Mouse (Mus musculus): ENCODE measurements at regions not wholly inside any gene's neighbourhood (a gene's known extent, or its start where the extent isn't known, plus 50 kb on each side); places are given as distances from the start of the nearest gene placed in this dataset.

DNA sequence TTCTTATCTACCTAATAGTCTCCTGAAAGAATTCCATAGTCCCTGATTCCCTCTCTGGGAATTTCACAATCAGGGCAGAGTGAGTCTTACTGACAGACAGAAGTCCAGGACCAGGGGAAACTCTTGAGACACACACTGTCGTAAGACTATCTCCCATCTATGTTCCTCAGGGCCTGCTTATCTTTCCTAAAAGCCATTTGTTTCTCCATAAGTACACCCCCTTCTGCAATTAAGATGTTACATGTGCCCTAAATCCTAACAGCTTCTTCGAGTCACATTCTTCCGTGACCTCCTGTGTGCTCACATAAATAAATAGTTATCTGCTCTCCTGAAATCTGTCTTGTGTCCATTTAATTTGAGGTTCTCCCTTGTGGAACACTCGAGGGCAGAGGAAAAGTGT, 205.8 kb upstream of the Jarid2 start:
- no peak overlapping the region for H3K4me3 ChIP-seq (replicated peaks; ENCODE audit: control insufficient read depth, low read depth, low read length)
- 66% methylated on average over 4 of the region's 4 CpGs for WGBS
- no peak for TF ChIP-seq CTCF (IDR thresholded peaks at IDR 0.05; ENCODE audit: control insufficient read depth, insufficient read depth, low read length)
- no peak for TF ChIP-seq POLR2A (IDR thresholded peaks at IDR 0.05; ENCODE audit: borderline replicate concordance, control insufficient read depth, low read depth, low read length)
- H3K27ac ChIP-seq (ENCODE audit: control insufficient read depth, insufficient read depth, low read depth, low read length, poor library complexity) = no peak overlapping the region
- H3K4me1 ChIP-seq (ENCODE audit: control insufficient read depth, insufficient read depth, low read length) = no peaks in the 10 kb centered on the region; the same call in none of the 2 replicates

DNA sequence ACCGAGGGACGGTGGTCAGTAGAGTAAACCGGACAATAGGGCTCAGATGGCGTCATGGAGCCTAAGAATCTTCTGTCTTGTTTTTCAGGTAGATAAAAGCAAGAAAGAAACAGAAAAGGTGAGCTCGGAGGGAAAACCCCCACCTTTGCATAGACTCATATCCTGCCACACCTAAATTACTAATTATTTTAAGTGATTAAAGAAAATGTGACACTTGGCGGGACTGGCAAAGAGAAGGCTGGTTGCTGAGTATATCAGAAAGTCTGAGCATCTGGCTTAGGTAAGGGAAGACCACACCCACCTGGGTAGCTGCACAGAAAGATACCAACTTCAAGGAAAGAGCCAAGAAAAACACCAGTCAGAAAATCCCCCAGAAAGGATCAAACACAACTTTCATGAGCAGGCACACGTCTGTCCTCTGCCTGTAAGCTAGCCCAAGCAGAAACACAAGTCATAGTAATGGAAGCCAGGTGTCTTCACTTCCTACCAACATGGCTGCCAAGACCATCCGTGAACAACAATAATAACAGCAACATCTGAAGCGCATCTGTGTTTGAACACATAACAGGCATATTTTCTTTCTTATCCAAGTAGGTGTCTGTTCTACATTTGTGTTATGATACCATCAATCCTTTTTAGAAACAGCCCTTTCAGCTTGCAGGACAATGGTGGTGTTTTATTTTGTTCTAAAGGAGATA, 198.3 kb upstream of the Jarid2 start:
- 79% methylated on average over 9 of the region's 9 CpGs for WGBS
- no peak overlapping the region for H3K27ac ChIP-seq (ENCODE audit: control insufficient read depth, insufficient read depth, low read depth, low read length, poor library complexity)

DNA sequence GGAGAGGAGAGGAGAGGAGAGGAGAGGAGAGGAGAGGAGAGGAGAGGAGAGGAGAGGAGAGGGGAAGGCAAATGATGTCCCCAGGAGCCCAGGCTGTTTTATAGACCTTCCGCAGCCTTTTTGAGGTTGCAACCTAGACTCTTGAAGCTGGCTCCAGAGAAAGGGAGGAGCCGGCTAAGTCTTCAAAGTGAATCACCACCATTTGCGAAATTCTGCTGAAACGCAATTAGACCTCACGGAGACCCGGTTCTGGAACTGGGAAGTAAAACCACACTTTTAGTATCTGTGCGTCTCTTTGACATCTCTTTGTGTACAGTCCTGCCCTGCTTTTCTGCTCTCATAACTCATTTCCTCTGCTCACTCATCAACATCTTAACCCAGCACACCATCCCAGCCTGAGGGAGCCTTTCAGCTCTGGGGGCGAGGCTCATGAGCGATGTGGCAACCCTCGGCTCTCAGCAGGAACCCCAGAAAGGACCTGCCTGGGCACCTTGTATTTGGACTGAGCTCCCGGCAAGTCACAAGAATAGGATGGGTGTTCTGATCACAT, 196.6 kb upstream of the Jarid2 start:
- WGBS = 40% methylated on average over 11 of the region's 11 CpGs
- peak overlapping the region; percentile 73 for H3K27ac ChIP-seq (ENCODE audit: control insufficient read depth, insufficient read depth, low read depth, low read length, poor library complexity)
- H3K4me3 ChIP-seq (replicated peaks; ENCODE audit: control insufficient read depth, low read depth, low read length) = peak overlapping the region; percentile 54
- H3K4me1 ChIP-seq (ENCODE audit: control insufficient read depth, insufficient read depth, low read length) = peaks cover 1% of the 10 kb centered on the region; the same call in 1 of the 2 replicates
- TF ChIP-seq CTCF (IDR thresholded peaks at IDR 0.05; ENCODE audit: control insufficient read depth, insufficient read depth, low read length) (no peak), POLR2A (IDR thresholded peaks at IDR 0.05; ENCODE audit: borderline replicate concordance, control insufficient read depth, low read depth, low read length) (peak; percentile 32; the same call in 1 of the 2 replicates)

More for the DNA sequence above, 198.3 kb upstream of the Jarid2 start:
- TF ChIP-seq CTCF (IDR thresholded peaks at IDR 0.05; ENCODE audit: control insufficient read depth, insufficient read depth, low read length) (no peak), POLR2A (IDR thresholded peaks at IDR 0.05; ENCODE audit: borderline replicate concordance, control insufficient read depth, low read depth, low read length) (no peak)
- H3K4me3 ChIP-seq (replicated peaks; ENCODE audit: control insufficient read depth, low read depth, low read length) = no peak overlapping the region
- H3K4me1 ChIP-seq (ENCODE audit: control insufficient read depth, insufficient read depth, low read length) = no peaks in the 10 kb centered on the region; the same call in none of the 2 replicates

DNA sequence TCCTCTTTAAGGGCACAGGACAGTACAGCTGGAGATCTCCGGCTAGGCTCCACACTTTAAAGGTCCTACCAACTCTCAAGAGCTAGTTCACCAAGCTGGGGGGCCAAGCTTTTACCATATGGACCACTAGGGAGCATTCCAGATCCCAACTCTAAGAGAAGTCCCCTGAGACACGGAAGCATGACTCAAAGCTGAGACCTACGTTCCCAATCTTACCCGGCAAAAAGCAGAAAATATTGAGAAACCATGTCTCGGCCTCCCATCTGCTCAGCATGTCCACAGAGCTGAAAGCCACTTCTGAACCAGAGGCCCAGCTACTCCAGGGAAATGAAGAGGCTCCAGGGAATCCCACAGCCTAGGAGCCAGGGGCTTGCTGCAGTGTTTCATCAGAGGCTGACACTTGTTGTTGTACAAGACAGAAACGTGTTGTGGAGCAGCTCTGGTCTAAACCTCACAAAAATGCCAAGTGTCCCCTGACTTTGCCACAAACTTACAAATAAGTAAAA, 194.6 kb upstream of the Jarid2 start:
- H3K4me3 ChIP-seq (replicated peaks; ENCODE audit: control insufficient read depth, low read depth, low read length) = no peak overlapping the region
- no peak overlapping the region for H3K27ac ChIP-seq (ENCODE audit: control insufficient read depth, insufficient read depth, low read depth, low read length, poor library complexity)
- TF ChIP-seq POLR2A (IDR thresholded peaks at IDR 0.05; ENCODE audit: borderline replicate concordance, control insufficient read depth, low read depth, low read length) (no peak), CTCF (IDR thresholded peaks at IDR 0.05; ENCODE audit: control insufficient read depth, insufficient read depth, low read length) (no peak)
- peaks cover 1% of the 10 kb centered on the region; the same call in 1 of the 2 replicates for H3K4me1 ChIP-seq (ENCODE audit: control insufficient read depth, insufficient read depth, low read length)
- 54% methylated on average over 6 of the region's 6 CpGs for WGBS

DNA sequence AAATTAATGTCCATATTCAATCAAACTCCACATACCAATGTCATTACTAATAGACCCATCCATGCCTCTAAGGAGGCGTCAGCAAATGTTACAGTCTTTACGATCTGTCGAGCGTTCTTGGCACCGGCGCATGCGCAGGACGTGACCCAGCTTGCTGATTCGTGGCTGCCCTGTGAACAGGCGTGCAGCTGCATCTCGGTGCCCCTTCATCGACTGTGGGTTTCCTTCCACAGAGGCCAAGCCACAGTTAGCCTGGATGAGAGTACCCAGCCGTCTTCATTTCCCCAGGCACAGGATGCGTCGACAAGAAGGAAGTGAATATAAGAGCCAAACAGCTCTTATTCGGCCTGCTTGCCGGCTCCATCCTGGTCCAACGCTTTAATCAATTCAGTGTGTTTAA, 193.8 kb upstream of the Jarid2 start:
- no peak for TF ChIP-seq CTCF (IDR thresholded peaks at IDR 0.05; ENCODE audit: control insufficient read depth, insufficient read depth, low read length)
- peak; percentile 31; the same call in 1 of the 2 replicates for TF ChIP-seq POLR2A (IDR thresholded peaks at IDR 0.05; ENCODE audit: borderline replicate concordance, control insufficient read depth, low read depth, low read length)
- peaks cover 1% of the 10 kb centered on the region; the same call in 1 of the 2 replicates for H3K4me1 ChIP-seq (ENCODE audit: control insufficient read depth, insufficient read depth, low read length)
- H3K27ac ChIP-seq (ENCODE audit: control insufficient read depth, insufficient read depth, low read depth, low read length, poor library complexity) = peak overlapping the region; percentile 5
- H3K4me3 ChIP-seq (replicated peaks; ENCODE audit: control insufficient read depth, low read depth, low read length) = peak overlapping the region; percentile 18
- 12% methylated on average over 18 of the region's 18 CpGs for WGBS

DNA sequence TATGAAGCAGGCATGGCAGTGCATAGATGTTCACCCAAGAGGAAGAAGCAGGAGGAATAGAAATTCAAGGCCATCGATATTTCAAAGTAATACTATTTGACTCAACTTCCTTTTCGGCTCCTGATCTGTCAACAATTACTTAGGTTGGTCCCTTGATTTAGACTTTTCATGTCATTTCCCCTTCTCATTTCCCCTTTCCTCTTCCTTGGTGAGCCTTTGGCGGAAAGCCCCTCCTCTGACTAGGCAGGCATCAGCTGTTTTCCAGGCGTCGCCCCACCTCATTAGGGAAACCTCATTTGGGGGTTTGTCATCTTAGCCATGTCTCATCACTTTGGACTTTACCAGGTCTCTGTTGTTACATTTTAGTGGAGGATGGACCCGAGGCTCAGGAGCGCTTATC, 191.0 kb upstream of the Jarid2 start:
- H3K4me1 ChIP-seq (ENCODE audit: control insufficient read depth, insufficient read depth, low read length) = peaks cover 6% of the 10 kb centered on the region; the same call in 1 of the 2 replicates
- no peak overlapping the region for H3K27ac ChIP-seq (ENCODE audit: control insufficient read depth, insufficient read depth, low read depth, low read length, poor library complexity)
- 58% methylated on average over 7 of the region's 7 CpGs for WGBS
- TF ChIP-seq CTCF (IDR thresholded peaks at IDR 0.05; ENCODE audit: control insufficient read depth, insufficient read depth, low read length) (no peak), POLR2A (IDR thresholded peaks at IDR 0.05; ENCODE audit: borderline replicate concordance, control insufficient read depth, low read depth, low read length) (no peak)
- no peak overlapping the region for H3K4me3 ChIP-seq (replicated peaks; ENCODE audit: control insufficient read depth, low read depth, low read length)

DNA sequence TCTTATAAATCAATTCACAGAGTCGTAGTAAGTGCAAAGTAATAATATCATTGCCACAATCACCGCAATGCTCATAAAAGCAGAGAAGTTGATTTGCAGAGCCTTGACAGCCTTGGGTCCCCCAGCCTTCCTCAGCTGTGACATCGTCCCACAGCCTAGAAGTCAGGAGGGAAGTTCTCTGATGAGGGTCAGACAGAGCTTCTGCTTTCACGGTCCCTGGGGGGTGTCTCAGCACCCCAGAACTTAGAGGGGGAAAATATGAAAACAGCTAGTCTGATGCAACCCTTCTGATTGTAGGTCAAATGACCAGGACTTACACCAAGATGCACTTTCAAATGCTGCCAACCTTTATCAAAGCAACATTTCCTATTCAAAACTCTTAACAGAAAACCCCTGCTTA, 188.9 kb upstream of the Jarid2 start:
- TF ChIP-seq POLR2A (IDR thresholded peaks at IDR 0.05; ENCODE audit: borderline replicate concordance, control insufficient read depth, low read depth, low read length) = no peak
- TF ChIP-seq CTCF (IDR thresholded peaks at IDR 0.05; ENCODE audit: control insufficient read depth, insufficient read depth, low read length) = no peak
- WGBS = 30% methylated on average over 4 of the region's 4 CpGs
- Histone ChIP-seq H3K27ac (ENCODE audit: control insufficient read depth, insufficient read depth, low read depth, low read length, poor library complexity) (no peak overlapping the region), H3K4me3 (replicated peaks; ENCODE audit: control insufficient read depth, low read depth, low read length) (no peak overlapping the region), H3K4me1 (ENCODE audit: control insufficient read depth, insufficient read depth, low read length) (peaks cover 10% of the 10 kb centered on the region; the same call in 1 of the 2 replicates)

DNA sequence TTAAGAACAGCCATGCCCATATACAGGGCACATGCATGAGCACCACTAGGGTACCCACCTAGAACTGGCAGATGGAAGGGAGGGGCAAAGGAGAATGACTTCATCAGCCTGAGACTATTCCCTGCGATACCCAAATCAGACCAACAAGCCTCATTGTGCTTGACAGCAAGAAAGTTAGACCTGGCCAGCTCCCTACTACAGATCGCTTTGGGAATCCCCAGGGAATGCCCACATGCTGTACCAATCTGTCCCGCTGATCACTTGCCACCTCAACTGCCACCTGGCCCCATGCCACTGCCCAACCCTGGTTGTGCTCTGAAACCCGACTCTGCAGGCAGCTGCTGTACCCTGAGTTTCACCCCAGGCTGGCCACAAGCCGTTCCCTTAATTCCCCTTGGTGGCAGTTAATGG, 188.0 kb upstream of the Jarid2 start:
- H3K4me3 ChIP-seq (replicated peaks; ENCODE audit: control insufficient read depth, low read depth, low read length) = no peak overlapping the region
- H3K27ac ChIP-seq (ENCODE audit: control insufficient read depth, insufficient read depth, low read depth, low read length, poor library complexity) = 0 out of 2 replicates have a peak overlapping the region, but pooled peaks have one; percentile 1
- H3K4me1 ChIP-seq (ENCODE audit: control insufficient read depth, insufficient read depth, low read length) = peaks cover 10% of the 10 kb centered on the region
- WGBS = 14% methylated on average over 5 of the region's 5 CpGs
- TF ChIP-seq POLR2A (IDR thresholded peaks at IDR 0.05; ENCODE audit: borderline replicate concordance, control insufficient read depth, low read depth, low read length) (no peak), CTCF (IDR thresholded peaks at IDR 0.05; ENCODE audit: control insufficient read depth, insufficient read depth, low read length) (no peak)

Data from bone marrow, adult 2 months (tissue).